Mouse (Mus musculus) adipocyte (in vitro differentiated cells): ENCODE measurements around the gene Coro6.
A peak's percentile ranks its signal among the peaks of the same experiment; 100 is the strongest.

Experiments used
- DNase-seq: peaks from one replicate; pipeline ENCODE4 v3.0.0-alpha.2; 2016; ENCODE audit warnings: low spot score

The Coro6 gene

GRCm38 (mm10) chr11:77462283-77463100 is at the start of gene Coro6:
Gene Coro6 (plus strand): TSS chr11:77462411.
- no peak for DNase-seq

GRCm38 (mm10) chr11:77414141-77414839 is 47.9 kb upstream of the Coro6 start:
- DNase-seq: no peak

GRCm38 (mm10) chr11:77416212-77417000 is 45.8 kb upstream of the Coro6 start:
- peak; percentile 33 for DNase-seq

- no peak for DNase-seq
Observed at GRCm38 (mm10) chr11:77418021-77418420, 44.2 kb upstream of the Coro6 start.

- no peak for DNase-seq
Observed at GRCm38 (mm10) chr11:77423175-77423859, 38.9 kb upstream of the Coro6 start.

- DNase-seq: peak; percentile 40
Observed at GRCm38 (mm10) chr11:77428446-77428845, 33.8 kb upstream of the Coro6 start.

- peak; percentile 77 for DNase-seq
Observed at GRCm38 (mm10) chr11:77437026-77437425, 25.2 kb upstream of the Coro6 start.

GRCm38 (mm10) chr11:77440081-77440480 is 22.1 kb upstream of the Coro6 start:
- DNase-seq: no peak

GRCm38 (mm10) chr11:77441020-77441419 is 21.2 kb upstream of the Coro6 start:
- DNase-seq: no peak

- peak; percentile 92 for DNase-seq
Observed at GRCm38 (mm10) chr11:77442186-77443170, 19.7 kb upstream of the Coro6 start.

GRCm38 (mm10) chr11:77444939-77445338 is 17.3 kb upstream of the Coro6 start:
- DNase-seq: peak; percentile 95

- peak; percentile 88 for DNase-seq
Observed at GRCm38 (mm10) chr11:77446628-77447041, 15.6 kb upstream of the Coro6 start.

- DNase-seq: no peak
Observed at GRCm38 (mm10) chr11:77449224-77449623, 13.0 kb upstream of the Coro6 start.

GRCm38 (mm10) chr11:77451670-77452069 is 10.5 kb upstream of the Coro6 start:
- DNase-seq: no peak

- no peak for DNase-seq
Observed at GRCm38 (mm10) chr11:77453388-77453787, 8.8 kb upstream of the Coro6 start.

GRCm38 (mm10) chr11:77455770-77456510 is 6.3 kb upstream of the Coro6 start:
- DNase-seq: no peak

- DNase-seq: peak; percentile 57
Observed at GRCm38 (mm10) chr11:77456866-77457265, 5.3 kb upstream of the Coro6 start.

- DNase-seq: no peak
Observed at GRCm38 (mm10) chr11:77461856-77462255, 355 bp upstream of the Coro6 start.

GRCm38 (mm10) chr11:77463101-77463445 is 862 bp downstream of the Coro6 start:
- DNase-seq: no peak

GRCm38 (mm10) chr11:77463786-77464185 is 1.6 kb downstream of the Coro6 start:
- no peak for DNase-seq
